In the genomic region with DNA sequence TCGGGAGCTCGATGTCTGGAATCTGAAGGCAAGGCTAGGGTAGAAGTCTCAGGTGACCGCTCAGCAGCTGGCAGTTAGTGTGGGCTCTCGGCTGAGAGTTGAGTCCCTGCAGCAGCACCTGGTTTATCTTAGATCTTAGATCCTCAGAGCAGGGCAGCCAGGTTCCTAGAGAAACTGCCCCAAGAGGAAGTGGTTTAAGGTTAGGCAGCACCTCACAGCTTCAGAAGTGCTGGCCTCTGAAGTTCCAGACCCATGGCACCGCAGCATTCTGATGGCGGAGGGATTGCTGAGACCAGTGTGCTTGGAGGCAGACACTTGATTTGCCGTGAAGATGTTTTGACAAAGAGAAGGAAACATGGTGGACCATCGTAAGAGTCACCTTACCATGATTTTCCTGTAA, we compare ENCODE assay signal across 16 mouse cellular contexts.
DNase-seq lines count a peak whose midpoint lies in the region; ATAC-seq lines count a peak whose summit lies in the region.
"Had no signal": no experiment of that assay in that cellular context is flagged by ENCODE, and none has a peak within 500 bp of the region (broad histone marks: within the 10 kb centered on the region; RNA-seq: fewer than 3 reads in every experiment).

No protein-coding gene starts in this region.

- H3K9ac ChIP-seq in hindbrain, embryonic 11.5 days (ENCODE audit: low read depth, low read length): no peak overlapping the region
- H3K9ac ChIP-seq in hindbrain, embryonic 12.5 days: no peak overlapping the region
- H3K9ac ChIP-seq in embryonic facial prominence, embryonic 14.5 days (ENCODE audit: low read depth, low read length): no peak overlapping the region
- H3K9ac ChIP-seq in limb, embryonic 15.5 days: no peak overlapping the region
- H3K9ac ChIP-seq: hindbrain, embryonic 15.5 days; lung, embryonic 14.5 days; neural tube, embryonic 12.5 days had no signal

- DNase-seq in hindbrain, embryonic 11.5 days (ENCODE audit: low spot score): no peak
- peak; percentile 13 for DNase-seq in T-cell, adult 2 months (ENCODE audit: low spot score)
- DNase-seq in embryonic facial prominence, embryonic 14.5 days (ENCODE audit: low spot score): no peak
- DNase-seq in cerebellum, adult 11-12 months: no peak
- DNase-seq in frontal cortex, postnatal 10 days (ENCODE audit: low spot score in 2 of 2): no peak
- no peak for DNase-seq in layer of hippocampus, postnatal 25 days (ENCODE audit: extremely low spot score in 1 of 2, low spot score in 1 of 2)
- DNase-seq: adrenal gland, postnatal 10 days; cerebellum, adult 8-10 months; gastrocnemius, postnatal 36 days; kidney, adult 8-10 months had no signal

- no peak overlapping the region for H3K4me2 ChIP-seq in hindbrain, embryonic 11.5 days (replicated peaks; ENCODE audit: low read depth, low read length)
- H3K4me2 ChIP-seq in hindbrain, embryonic 12.5 days (replicated peaks): no peak overlapping the region
- no peak overlapping the region for H3K4me2 ChIP-seq in embryonic facial prominence, embryonic 14.5 days (ENCODE audit: low read depth, low read length)
- H3K4me2 ChIP-seq in limb, embryonic 15.5 days: no peak overlapping the region
- H3K4me2 ChIP-seq: hindbrain, embryonic 15.5 days; lung, embryonic 14.5 days; neural tube, embryonic 12.5 days had no signal

- no peak for ATAC-seq in hindbrain, embryonic 11.5 days (ENCODE audit: low FRiP score)
- ATAC-seq in hindbrain, embryonic 12.5 days (ENCODE audit: low FRiP score): no peak
- no peak for ATAC-seq in embryonic facial prominence, embryonic 14.5 days (ENCODE audit: low read depth)
- no peak for ATAC-seq in limb, embryonic 15.5 days (ENCODE audit: insufficient number of reproducible peaks, low FRiP score, low TSS enrichment, low read depth)
- ATAC-seq: midbrain, embryonic 16.5 days had no signal

- H3K4me1 ChIP-seq in hindbrain, embryonic 11.5 days (replicated peaks; ENCODE audit: control insufficient read depth, insufficient read depth, low read length): peaks cover 7% of the 10 kb centered on the region
- H3K4me1 ChIP-seq in hindbrain, embryonic 12.5 days: peaks cover 24% of the 10 kb centered on the region
- H3K4me1 ChIP-seq in embryonic facial prominence, embryonic 14.5 days (ENCODE audit: control insufficient read depth, insufficient read depth, low read length): peaks cover 59% of the 10 kb centered on the region
- peaks cover 63% of the 10 kb centered on the region for H3K4me1 ChIP-seq in limb, embryonic 15.5 days

- H3K36me3 ChIP-seq in hindbrain, embryonic 11.5 days (ENCODE audit: control insufficient read depth, insufficient read depth, low read length): no peaks in the 10 kb centered on the region
- H3K36me3 ChIP-seq in hindbrain, embryonic 12.5 days: no peaks in the 10 kb centered on the region
- no peaks in the 10 kb centered on the region for H3K36me3 ChIP-seq in embryonic facial prominence, embryonic 14.5 days (ENCODE audit: control insufficient read depth, insufficient read depth, low read length)
- no peaks in the 10 kb centered on the region for H3K36me3 ChIP-seq in limb, embryonic 15.5 days
- H3K36me3 ChIP-seq: neural tube, embryonic 12.5 days had no signal

- no peaks in the 10 kb centered on the region for H3K27me3 ChIP-seq in hindbrain, embryonic 11.5 days (ENCODE audit: control insufficient read depth, insufficient read depth, low read length)
- H3K27me3 ChIP-seq in hindbrain, embryonic 12.5 days: no peaks in the 10 kb centered on the region
- H3K27me3 ChIP-seq in embryonic facial prominence, embryonic 14.5 days (replicated peaks; ENCODE audit: control insufficient read depth, insufficient read depth, low read length): no peaks in the 10 kb centered on the region
- H3K27me3 ChIP-seq in limb, embryonic 15.5 days: no peaks in the 10 kb centered on the region
- H3K27me3 ChIP-seq: hindbrain, embryonic 15.5 days; neural tube, embryonic 12.5 days had no signal

- 79% methylated on average over 8 of the region's 8 CpGs for WGBS in hindbrain, embryonic 11.5 days
- 74% methylated on average over 8 of the region's 8 CpGs for WGBS in hindbrain, embryonic 12.5 days
- WGBS in embryonic facial prominence, embryonic 14.5 days: 54% methylated on average over 8 of the region's 8 CpGs
- 60% methylated on average over 8 of the region's 8 CpGs for WGBS in limb, embryonic 15.5 days

- no peak overlapping the region for H3K4me3 ChIP-seq in hindbrain, embryonic 11.5 days (ENCODE audit: low read depth, low read length)
- H3K4me3 ChIP-seq in hindbrain, embryonic 12.5 days: no peak overlapping the region
- no peak overlapping the region for H3K4me3 ChIP-seq in embryonic facial prominence, embryonic 14.5 days (ENCODE audit: low read depth, low read length)
- no peak overlapping the region for H3K4me3 ChIP-seq in limb, embryonic 15.5 days
- H3K4me3 ChIP-seq: hindbrain, embryonic 15.5 days; neural tube, embryonic 12.5 days had no signal

- H3K9me3 ChIP-seq in hindbrain, embryonic 11.5 days (ENCODE audit: control insufficient read depth, low read length): no peaks in the 10 kb centered on the region
- H3K9me3 ChIP-seq in hindbrain, embryonic 12.5 days (replicated peaks): no peaks in the 10 kb centered on the region
- no peaks in the 10 kb centered on the region for H3K9me3 ChIP-seq in embryonic facial prominence, embryonic 14.5 days (ENCODE audit: control insufficient read depth, low read length)
- H3K9me3 ChIP-seq in limb, embryonic 15.5 days: no peaks in the 10 kb centered on the region
- H3K9me3 ChIP-seq: hindbrain, embryonic 15.5 days; neural tube, embryonic 12.5 days had no signal

- 0 out of 2 replicates have a peak overlapping the region, but pooled peaks have one; percentile 5 for H3K27ac ChIP-seq in hindbrain, embryonic 11.5 days (ENCODE audit: low read depth, low read length)
- no peak overlapping the region for H3K27ac ChIP-seq in hindbrain, embryonic 12.5 days
- peak overlapping the region; percentile 68; the same call in 1 of the 2 replicates for H3K27ac ChIP-seq in embryonic facial prominence, embryonic 14.5 days (replicated peaks; ENCODE audit: low read depth, low read length)
- peak overlapping the region; percentile 30; the same call in 1 of the 2 replicates for H3K27ac ChIP-seq in limb, embryonic 15.5 days
- H3K27ac ChIP-seq: hindbrain, embryonic 15.5 days; neural tube, embryonic 12.5 days had no signal
